Mouse (Mus musculus) forebrain, embryonic 10.5 days (tissue): ENCODE data around the gene Crhr2. TPM values are rescaled to one million over a fixed set of nuclear protein-coding genes. Genes with fewer than 3 reads are reported as not detected.

Experiments
- DNase-seq: peaks from one replicate; pipeline ENCODE4 v3.0.0-alpha.2; 2017; ENCODE audit warnings: low spot score; ENCODE audit errors: extremely low spot score
- H3K27ac ChIP-seq: fragments of 300-500 bp; sonication (generic); 2 replicates; pipeline ENCODE4 v1.5.1; 2016; ENCODE audit warnings: mild to moderate bottlenecking
- H3K27me3 ChIP-seq: fragments of 300-500 bp; sonication (generic); 2 replicates; pipeline ENCODE4 v1.6.1; 2016; ENCODE audit warnings: mild to moderate bottlenecking; ENCODE audit not compliant: poor library complexity, severe bottlenecking
- H3K36me3 ChIP-seq: fragments of 300-500 bp; sonication (generic); replicated peaks from 2 replicates; pipeline ENCODE4 v1.6.1; 2016; ENCODE audit warnings: mild to moderate bottlenecking, moderate library complexity
- H3K4me1 ChIP-seq: fragments of 300-500 bp; sonication (generic); 2 replicates; pipeline ENCODE4 v1.6.1; 2016
- H3K4me3 ChIP-seq: fragments of 300-500 bp; sonication (generic); 2 replicates; pipeline ENCODE4 v1.5.1; 2016; ENCODE audit warnings: mild to moderate bottlenecking, moderate library complexity
- H3K9me3 ChIP-seq: fragments of 300-500 bp; sonication (generic); 2 replicates; pipeline ENCODE4 v1.6.1; 2016; ENCODE audit warnings: mild to moderate bottlenecking, moderate library complexity
- WGBS: fragments of 180-500 bp; shearing (Covaris S2); methylation state at CpG from one replicate; pipeline ENCODE4 v1.1.7; 2016; 5-methylcytosine and 5-hydroxymethylcytosine counted together
- polyA plus RNA-seq: library from polyadenylated mRNA; unstranded; fragments of >200 nt; fragmentation: Nextera tagmentation; extraction: Ambion mirVana; gene quantifications from 2 replicates; pipeline ENCODE4 v1.2.1, GENCODE M21; 2016

The Crhr2 gene
- polyA plus RNA-seq, 1 experiment from 2014 or later, result 0.38 TPM

GRCm38 (mm10) chr6:55062200-55062599, 70.6 kb downstream of the Crhr2 start:
- Histone ChIP-seq H3K9me3 (no peaks in the 10 kb centered on the region), H3K36me3 (peaks cover 98% of the 10 kb centered on the region), H3K27me3 (no peaks in the 10 kb centered on the region), H3K4me1 (no peaks in the 10 kb centered on the region), H3K27ac (no peak overlapping the region), H3K4me3 (no peak overlapping the region)
- WGBS, result 95% methylated on average over 5 of the region's 5 CpGs
- no peak for DNase-seq

- no peaks in the 10 kb centered on the region for H3K9me3 ChIP-seq
- no peak overlapping the region for H3K4me3 ChIP-seq
- no peaks in the 10 kb centered on the region for H3K4me1 ChIP-seq
- WGBS, result 94% methylated on average over 11 of the region's 11 CpGs
- no peaks in the 10 kb centered on the region for H3K27me3 ChIP-seq
- H3K27ac ChIP-seq, result no peak overlapping the region
- peaks cover 99% of the 10 kb centered on the region for H3K36me3 ChIP-seq
- no peak for DNase-seq
These were observed 71.5 kb downstream of the Crhr2 start for GRCm38 (mm10) chr6:55061328-55061727.

- Histone ChIP-seq H3K27ac (no peak overlapping the region), H3K36me3 (peaks cover 99% of the 10 kb centered on the region), H3K4me1 (no peaks in the 10 kb centered on the region), H3K27me3 (no peaks in the 10 kb centered on the region), H3K9me3 (no peaks in the 10 kb centered on the region), H3K4me3 (no peak overlapping the region)
- DNase-seq, result no peak
- WGBS, result 92% methylated on average over 7 of the region's 7 CpGs
These were observed 72.5 kb downstream of the Crhr2 start for GRCm38 (mm10) chr6:55060241-55060825.

GRCm38 (mm10) chr6:55057427-55057826, 75.4 kb downstream of the Crhr2 start:
- Histone ChIP-seq H3K27me3 (no peaks in the 10 kb centered on the region), H3K36me3 (peaks cover 98% of the 10 kb centered on the region), H3K4me1 (no peaks in the 10 kb centered on the region), H3K9me3 (no peaks in the 10 kb centered on the region), H3K4me3 (no peak overlapping the region), H3K27ac (no peak overlapping the region)
- 93% methylated on average over 3 of the region's 3 CpGs for WGBS
- no peak for DNase-seq

GRCm38 (mm10) chr6:55054491-55054890, 78.3 kb downstream of the Crhr2 start:
- H3K4me3 ChIP-seq, result no peak overlapping the region
- 93% methylated on average over 4 of the region's 4 CpGs for WGBS
- H3K9me3 ChIP-seq, result no peaks in the 10 kb centered on the region
- no peak overlapping the region for H3K27ac ChIP-seq
- H3K27me3 ChIP-seq, result no peaks in the 10 kb centered on the region
- no peak for DNase-seq
- H3K36me3 ChIP-seq, result peaks cover 98% of the 10 kb centered on the region
- no peaks in the 10 kb centered on the region for H3K4me1 ChIP-seq

- Histone ChIP-seq H3K4me3 (no peak overlapping the region), H3K9me3 (no peaks in the 10 kb centered on the region), H3K27ac (no peak overlapping the region), H3K4me1 (no peaks in the 10 kb centered on the region; the same call in 1 of the 2 replicates), H3K27me3 (no peaks in the 10 kb centered on the region), H3K36me3 (peaks cover 78% of the 10 kb centered on the region)
- 93% methylated on average over 10 of the region's 10 CpGs for WGBS
- no peak for DNase-seq
These were observed 83.6 kb downstream of the Crhr2 start for GRCm38 (mm10) chr6:55049186-55049585.

- H3K4me1 ChIP-seq, result peaks cover under 1% of the 10 kb centered on the region; the same call in 1 of the 2 replicates
- WGBS, result 93% methylated on average over 1 of the region's 1 CpGs
- peaks cover 43% of the 10 kb centered on the region for H3K36me3 ChIP-seq
- H3K4me3 ChIP-seq, result no peak overlapping the region
- DNase-seq, result no peak
- no peaks in the 10 kb centered on the region for H3K9me3 ChIP-seq
- H3K27me3 ChIP-seq, result no peaks in the 10 kb centered on the region
- no peak overlapping the region for H3K27ac ChIP-seq
These were observed 87.5 kb downstream of the Crhr2 start for GRCm38 (mm10) chr6:55045326-55045725.

- peaks cover 35% of the 10 kb centered on the region for H3K36me3 ChIP-seq
- no peaks in the 10 kb centered on the region for H3K27me3 ChIP-seq
- no peak for DNase-seq
- 90% methylated on average over 5 of the region's 5 CpGs for WGBS
- peaks cover 9% of the 10 kb centered on the region for H3K4me1 ChIP-seq
- H3K9me3 ChIP-seq, result no peaks in the 10 kb centered on the region
- H3K27ac ChIP-seq, result no peak overlapping the region
- no peak overlapping the region for H3K4me3 ChIP-seq
These were observed 88.3 kb downstream of the Crhr2 start for GRCm38 (mm10) chr6:55044542-55044941.

- Histone ChIP-seq H3K4me3 (no peak overlapping the region), H3K27me3 (no peaks in the 10 kb centered on the region), H3K9me3 (no peaks in the 10 kb centered on the region), H3K27ac (no peak overlapping the region), H3K36me3 (peaks cover 22% of the 10 kb centered on the region), H3K4me1 (peaks cover 18% of the 10 kb centered on the region)
- WGBS, result 84% methylated on average over 8 of the region's 8 CpGs
- no peak for DNase-seq
These were observed 89.6 kb downstream of the Crhr2 start for GRCm38 (mm10) chr6:55043206-55043605.

Other genes with a start within 250 kb of the Crhr2 start
- 1.1 and 1.2 TPM in 2 replicates for gene Nod1, start 160.4 kb downstream of the Crhr2 start, polyA plus RNA-seq
- gene Ggct, start 140.1 kb downstream of the Crhr2 start, polyA plus RNA-seq, result 8.9 and 10.5 TPM in 2 replicates
- gene Gars, start 95.0 kb downstream of the Crhr2 start, polyA plus RNA-seq, result 231 and 234 TPM in 2 replicates
- 8.3 and 11.8 TPM in 2 replicates for gene Inmt, start 42.0 kb upstream of the Crhr2 start, polyA plus RNA-seq
- 24.8 and 27.4 TPM in 2 replicates for gene Mindy4, start 70.4 kb upstream of the Crhr2 start, polyA plus RNA-seq
- 0.65 and 0.93 TPM in 2 replicates for gene Aqp1, start 203.4 kb upstream of the Crhr2 start, polyA plus RNA-seq
- not detected in 2 replicates for gene Ghrhr, start 243.3 kb upstream of the Crhr2 start, polyA plus RNA-seq